Mouse (Mus musculus): ENCODE measurements at regions not wholly inside any gene's neighbourhood (a gene's known extent, or its start where the extent isn't known, plus 50 kb on each side); places are given as distances from the start of the nearest gene placed in this dataset.

DNA sequence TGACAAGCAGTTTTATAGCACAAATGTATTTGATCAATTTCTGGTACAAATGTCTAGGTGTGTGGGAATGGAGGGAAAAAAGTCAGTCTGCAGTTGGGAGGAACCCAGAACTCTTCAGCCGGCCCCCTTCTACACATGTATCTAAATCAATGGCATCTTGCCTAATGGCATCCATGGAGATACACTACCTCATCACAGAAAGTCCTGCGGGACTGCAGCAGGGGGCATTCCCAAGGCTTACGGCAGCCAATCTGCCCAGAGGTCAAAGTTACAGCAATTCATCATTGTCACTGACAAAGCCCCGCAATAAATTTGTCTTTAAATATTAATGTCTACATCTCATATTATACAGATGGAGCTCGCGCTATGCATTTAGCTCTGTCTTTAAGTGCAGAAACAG, 135.7 kb upstream of the Arhgap5 start:
- no peak for DNase-seq

GRCm38 (mm10) chr12:52368466-52368865, 135.3 kb upstream of the Arhgap5 start:
- no peak for DNase-seq

DNA sequence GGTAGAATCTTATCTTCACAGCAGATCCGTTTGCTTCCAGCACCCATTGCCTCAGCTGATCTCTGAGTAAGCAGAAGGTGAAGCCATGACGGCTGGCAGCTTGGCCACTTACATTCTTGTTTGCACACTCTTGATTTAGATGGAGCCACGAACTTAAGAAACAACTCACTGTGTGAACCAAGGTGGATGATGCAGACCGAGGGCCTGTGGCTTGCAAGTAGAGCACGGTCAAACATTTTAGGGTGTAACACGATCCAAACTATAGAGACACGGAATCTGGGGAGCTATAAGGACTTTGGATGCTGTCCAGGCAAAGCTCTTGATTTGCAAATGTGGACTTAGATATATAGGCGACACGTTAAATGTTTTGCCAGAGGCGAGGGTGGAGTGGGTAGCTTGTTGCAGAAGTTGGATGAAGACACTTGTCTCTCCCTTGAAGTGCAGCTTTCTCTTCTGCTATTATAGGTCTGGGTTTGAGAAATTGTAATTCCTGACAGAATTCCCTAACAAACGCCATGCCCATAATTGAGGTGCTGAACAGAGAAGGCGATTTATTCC, 133.5 kb upstream of the Arhgap5 start:
- peak; percentile 37 for DNase-seq

DNA sequence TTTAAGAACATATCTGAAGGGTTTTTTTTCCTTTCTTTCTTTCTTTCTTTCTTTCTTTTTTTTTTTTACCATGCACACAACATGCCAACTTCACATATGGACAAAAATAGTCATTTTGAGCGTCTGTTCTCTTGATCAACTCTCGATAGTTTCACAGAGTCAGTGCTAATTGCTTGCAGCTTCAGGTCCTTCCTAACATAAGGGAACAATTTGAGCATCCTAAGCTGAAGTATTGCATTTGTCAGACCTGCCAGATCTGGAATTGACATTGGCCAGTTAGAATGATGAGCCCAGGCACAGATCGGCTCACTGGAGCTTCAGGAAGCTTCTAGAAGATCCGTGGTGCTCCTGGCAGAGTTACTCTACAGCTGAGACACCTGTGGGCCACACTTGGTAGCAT, 128.7 kb upstream of the Arhgap5 start:
- no peak for DNase-seq

DNA sequence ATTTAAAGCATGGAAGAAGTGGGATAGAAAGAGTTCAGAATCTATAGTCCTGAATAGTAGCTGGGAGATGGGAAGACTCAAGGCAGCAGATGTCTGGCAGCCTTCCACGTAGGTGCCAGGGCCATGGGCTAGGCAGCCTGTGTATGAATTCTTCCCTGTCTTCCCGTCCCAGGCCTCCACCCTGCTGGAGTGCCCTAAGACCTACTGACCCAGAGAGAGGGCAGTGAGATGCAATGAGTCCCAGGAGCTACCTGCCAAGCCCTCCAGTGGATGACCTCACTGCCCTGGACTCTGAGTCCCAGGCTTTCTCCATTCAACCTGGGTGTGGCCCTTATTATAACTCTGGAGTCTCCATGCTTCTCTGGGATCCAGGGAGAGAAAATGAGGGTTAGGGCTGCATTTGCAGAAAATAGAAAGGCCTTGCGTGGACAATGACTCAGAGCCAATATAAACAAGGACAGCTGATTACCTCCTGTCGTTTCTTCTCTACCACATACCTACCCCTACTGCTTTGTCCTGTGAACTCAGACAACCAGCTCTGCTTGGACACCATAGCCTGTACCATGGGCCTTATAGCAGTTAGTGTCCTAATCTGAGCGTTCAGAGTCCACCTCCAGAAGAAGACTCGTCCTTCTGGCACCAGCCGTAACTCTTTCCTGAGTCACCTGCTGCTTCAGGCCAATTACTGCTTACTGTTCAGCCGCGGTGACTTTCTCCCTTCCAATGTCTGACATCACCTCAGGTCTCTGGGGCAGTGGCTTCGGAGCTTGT, 126.9 kb upstream of the Arhgap5 start:
- no peak for DNase-seq

- no peak for DNase-seq
Observed at GRCm38 (mm10) chr12:52377463-52377848, 126.3 kb upstream of the Arhgap5 start.

GRCm38 (mm10) chr12:52379245-52379644, 124.5 kb upstream of the Arhgap5 start:
- no peak for DNase-seq

DNA sequence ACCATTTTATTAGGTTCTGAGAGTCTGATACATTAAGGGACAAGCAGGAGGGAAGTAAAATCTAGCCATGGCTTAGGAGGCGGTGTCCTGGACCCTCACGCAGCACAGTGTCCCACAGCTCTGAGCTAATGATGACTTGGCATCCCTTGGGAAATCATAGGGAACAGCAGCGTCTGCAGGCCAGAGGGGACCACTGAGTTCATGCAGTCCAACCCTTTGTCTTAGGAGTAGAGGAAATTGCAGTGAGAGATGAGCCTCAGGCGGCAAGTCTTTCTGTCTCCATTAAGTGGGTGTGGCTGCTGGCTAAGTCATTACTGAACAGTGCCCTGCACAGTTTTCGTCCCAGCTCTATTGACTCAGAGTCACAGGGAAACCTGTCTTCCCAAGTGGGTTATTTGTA, 123.8 kb upstream of the Arhgap5 start:
- no peak for DNase-seq

GRCm38 (mm10) chr12:52381161-52381967, 122.4 kb upstream of the Arhgap5 start:
- no peak for DNase-seq

- no peak for DNase-seq
Observed at GRCm38 (mm10) chr12:52381968-52382325, 121.8 kb upstream of the Arhgap5 start.

DNA sequence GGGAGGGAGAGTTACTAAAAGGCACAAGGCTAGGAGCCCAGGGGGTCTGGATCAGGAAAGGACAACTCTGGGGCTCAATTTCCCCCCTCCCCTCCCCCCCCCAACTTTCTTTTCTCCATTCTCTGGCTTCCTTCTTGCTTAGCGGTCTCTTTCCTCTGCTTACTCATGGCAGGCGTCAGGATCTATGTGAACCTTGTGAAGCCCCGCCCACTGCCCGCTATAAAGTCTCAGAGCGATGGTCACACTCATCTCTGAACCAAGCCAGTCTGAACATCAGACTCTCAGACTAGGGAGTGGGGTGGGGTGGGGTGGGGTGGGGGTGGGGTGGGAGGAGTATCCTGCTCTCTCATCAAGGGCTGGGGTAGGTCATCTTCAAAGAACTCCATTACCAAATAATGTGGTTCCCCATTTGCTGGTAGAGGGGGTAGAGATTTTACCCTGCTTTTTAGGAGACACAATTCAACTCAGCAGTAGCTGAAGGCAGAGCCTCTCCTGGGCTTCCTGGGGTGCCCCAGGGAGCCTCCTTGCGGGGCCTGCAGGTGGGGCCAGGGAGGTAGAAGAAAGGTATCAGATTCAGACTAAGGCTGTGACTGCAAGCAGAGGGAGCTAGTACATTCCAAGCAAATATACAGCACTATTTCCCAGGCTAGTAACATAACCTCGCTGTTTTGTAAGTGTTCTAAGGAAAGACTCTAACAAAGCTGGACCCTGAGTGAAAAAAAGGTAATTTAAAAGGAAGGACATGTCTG, 120.8 kb upstream of the Arhgap5 start:
- DNase-seq = no peak

GRCm38 (mm10) chr12:52389552-52389951, 114.2 kb upstream of the Arhgap5 start:
- DNase-seq = peak; percentile 18

GRCm38 (mm10) chr12:52390242-52390641, 113.5 kb upstream of the Arhgap5 start:
- no peak for DNase-seq

- no peak for DNase-seq
Observed at GRCm38 (mm10) chr12:52392636-52393035, 111.1 kb upstream of the Arhgap5 start.

DNA sequence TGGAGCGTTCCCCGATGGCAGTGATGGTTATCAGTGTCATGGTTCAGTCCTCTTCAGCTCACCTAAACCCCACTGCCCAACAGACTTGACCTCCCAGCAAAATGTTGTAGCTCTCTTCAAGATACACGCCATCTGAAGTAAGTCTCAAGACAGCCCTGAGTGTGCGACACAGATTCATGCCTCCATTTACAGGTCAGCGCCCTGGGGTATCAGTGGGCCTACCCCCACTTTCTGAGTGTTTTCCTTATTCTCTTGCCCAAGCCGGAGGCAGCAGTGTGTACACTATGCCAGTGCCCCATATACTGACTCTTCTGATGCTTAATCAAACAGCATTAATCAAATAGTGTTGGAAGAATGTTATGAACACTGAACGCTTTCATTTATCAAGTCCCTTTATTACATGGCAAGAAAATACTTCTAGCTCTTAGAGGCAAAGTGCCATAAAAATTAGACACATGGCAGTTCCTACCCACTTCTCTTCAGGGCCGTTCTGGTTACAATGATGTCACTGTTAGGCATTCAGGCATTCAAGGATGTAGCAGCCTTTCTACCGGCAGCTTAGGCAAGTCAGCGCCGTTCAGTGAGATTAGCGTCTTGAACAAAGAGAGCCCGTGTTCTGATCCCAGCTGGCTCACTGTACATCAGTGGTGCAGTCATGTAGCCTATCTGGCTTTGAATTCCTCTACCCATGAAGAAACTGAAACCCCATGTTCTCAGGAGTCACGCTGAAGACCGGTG, 109.6 kb upstream of the Arhgap5 start:
- no peak for DNase-seq

DNA sequence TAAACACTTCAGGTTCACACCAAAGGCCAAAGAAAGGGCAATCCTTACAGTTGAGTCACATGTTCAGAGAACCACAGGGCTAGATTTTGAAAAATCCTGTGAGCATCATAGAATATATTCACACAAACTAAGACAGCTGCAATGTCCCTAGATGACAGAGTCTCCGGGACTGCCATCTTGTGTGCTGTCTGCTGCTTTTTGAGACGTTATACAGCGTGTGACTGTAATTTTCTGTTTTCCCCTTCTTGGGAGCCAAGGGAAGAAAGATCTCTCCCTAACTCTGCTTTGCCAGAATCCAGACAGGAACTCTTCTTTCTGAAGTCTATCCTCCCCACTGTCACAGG, 109.1 kb upstream of the Arhgap5 start:
- no peak for DNase-seq

- DNase-seq = no peak
Observed at GRCm38 (mm10) chr12:52395111-52395510, 108.7 kb upstream of the Arhgap5 start.

GRCm38 (mm10) chr12:52396178-52396841, 107.5 kb upstream of the Arhgap5 start:
- DNase-seq = peak; percentile 57

GRCm38 (mm10) chr12:52397718-52398510, 105.9 kb upstream of the Arhgap5 start:
- DNase-seq = no peak

GRCm38 (mm10) chr12:52398511-52398975, 105.2 kb upstream of the Arhgap5 start:
- DNase-seq = no peak

DNA sequence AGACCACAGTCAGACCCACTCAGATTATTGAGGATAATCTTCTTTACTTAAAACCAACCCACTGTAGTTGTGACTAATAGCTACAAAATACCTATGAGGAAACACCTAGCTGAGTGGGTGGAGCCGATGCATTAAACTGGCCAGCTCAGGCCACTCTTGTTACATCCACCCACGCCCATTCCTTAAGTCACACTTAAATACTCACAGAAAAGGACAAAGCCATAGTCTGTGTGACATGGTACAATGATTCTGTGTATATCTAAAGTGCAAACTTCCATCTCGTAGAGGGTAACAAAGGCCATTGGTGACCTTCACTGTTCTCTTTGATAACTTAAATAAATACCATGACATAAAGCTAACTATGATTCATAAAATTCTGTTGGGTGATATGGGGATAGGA, 103.7 kb upstream of the Arhgap5 start:
- DNase-seq = no peak
